Mouse (Mus musculus) CD8-positive naive resting alpha-beta T cell, adult 2 months (primary cell): ENCODE measurements around the gene Meis1.

Experiments used
- DNase-seq, 2 experiments: peaks; one replicate each; pipeline ENCODE4 v3.0.0; 2022; ENCODE audit warnings: low read depth in 2 of 2, low spot score in 2 of 2

The Meis1 gene

GRCm38 (mm10) chr11:18847650-18848049 lies 171.1 kb downstream of the Meis1 start:
- DNase-seq: no peak

DNA sequence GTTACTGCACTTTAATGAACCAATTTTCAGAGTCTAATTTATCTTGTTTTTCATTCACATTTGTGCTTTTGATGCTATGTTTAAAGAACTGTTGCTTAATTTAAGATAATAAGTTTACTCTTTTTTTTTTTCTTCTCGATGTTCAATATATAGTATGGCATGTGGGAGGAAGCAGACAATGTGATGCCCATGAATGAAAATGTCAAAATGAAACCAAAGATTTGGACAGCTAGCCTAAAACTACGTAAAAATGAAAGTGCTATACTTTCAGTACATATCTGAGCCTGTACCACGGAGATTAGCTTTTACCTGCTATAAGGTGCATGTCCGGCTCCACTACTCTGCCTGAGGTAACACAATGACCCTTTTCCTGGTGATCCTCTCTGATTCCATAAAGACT lies 172.3 kb downstream of the Meis1 start:
- DNase-seq: no peak

GRCm38 (mm10) chr11:18845900-18846299 lies 172.9 kb downstream of the Meis1 start:
- no peak for DNase-seq

DNA sequence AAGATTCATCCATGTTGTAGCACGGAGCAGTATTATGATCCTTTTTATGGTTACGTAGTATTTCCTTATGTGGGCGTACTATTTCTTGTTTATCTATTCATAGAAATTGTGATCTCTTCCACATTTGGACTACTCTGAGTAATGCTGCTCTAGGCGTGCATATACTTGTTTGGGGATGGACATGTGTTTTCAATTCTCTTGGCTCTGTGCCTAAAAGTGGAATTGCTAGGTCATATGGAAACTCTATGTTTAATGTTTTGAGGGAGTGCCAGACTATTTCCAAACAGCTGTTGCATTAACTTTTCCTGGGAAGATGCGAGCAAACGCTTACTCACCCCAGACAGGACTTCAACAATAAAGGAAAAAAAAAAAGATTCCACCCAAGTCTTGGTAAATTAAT lies 173.3 kb downstream of the Meis1 start:
- no peak for DNase-seq

GRCm38 (mm10) chr11:18830087-18830486 lies 188.7 kb downstream of the Meis1 start:
- DNase-seq: no peak
